Comparison of ENCODE assay signal across 8 mouse cellular contexts in the genomic region with DNA sequence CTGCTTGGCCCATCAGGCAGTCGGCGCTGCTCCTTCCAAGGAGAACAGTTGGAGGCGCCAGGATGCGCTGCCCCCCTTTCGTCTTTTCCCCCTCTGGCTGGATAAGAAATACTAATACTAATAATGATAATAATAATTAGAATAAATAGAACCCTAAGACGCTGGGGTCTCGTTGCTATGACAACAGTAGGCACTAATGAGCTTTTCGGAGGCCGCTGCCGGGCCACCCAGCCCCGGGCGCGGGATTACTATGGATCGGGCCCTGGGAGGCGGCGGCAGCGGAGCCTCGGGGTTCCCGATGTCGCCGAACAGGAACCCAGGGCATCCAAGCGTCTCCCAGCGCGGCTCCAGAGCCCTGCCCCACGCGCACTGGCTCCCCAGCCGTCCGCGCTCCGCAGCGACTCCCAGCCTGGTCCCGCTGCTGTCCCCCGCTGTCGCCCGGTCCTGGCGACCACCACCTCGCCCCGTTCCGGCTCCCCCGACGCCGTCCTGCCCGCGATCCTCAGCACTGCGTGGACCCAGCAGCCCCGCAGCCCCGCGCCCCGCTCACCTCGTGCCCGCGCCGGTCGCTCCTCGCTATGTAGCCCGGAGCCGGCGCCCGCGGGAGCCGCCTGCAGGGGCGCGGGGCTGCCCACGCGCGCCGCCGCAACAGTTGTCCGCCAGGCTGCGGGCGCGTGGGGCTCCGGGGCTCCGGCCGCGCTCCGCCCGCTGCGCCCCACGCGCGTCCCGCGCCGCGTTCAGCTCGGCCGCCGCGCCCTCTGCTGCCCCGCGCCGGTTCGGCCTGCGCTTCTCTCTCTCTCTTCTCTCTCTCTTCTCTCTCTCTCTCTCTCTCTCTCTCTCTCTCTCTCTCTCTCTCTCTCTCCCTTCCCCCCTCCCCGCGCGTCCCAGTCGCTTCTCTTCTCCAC. TPM values are rescaled to one million over a fixed set of nuclear protein-coding genes. Genes with fewer than 3 reads are reported as not detected.
DNase-seq lines count a peak whose midpoint lies in the region; ATAC-seq and TF ChIP-seq lines count a peak whose summit lies in the region.

No protein-coding gene starts in this region.

- H3K4me1 ChIP-seq in heart, embryonic 12.5 days (replicated peaks), result peaks cover 23% of the 10 kb centered on the region
- no peaks in the 10 kb centered on the region for H3K4me1 ChIP-seq in ES-Bruce4 (ENCODE audit: control insufficient read depth, insufficient read depth, low read length)
- H3K4me1 ChIP-seq in forebrain, embryonic 10.5 days, result peaks cover 67% of the 10 kb centered on the region
- peaks cover 15% of the 10 kb centered on the region; the same call in 1 of the 2 replicates for H3K4me1 ChIP-seq in limb, embryonic 11.5 days (ENCODE audit: control insufficient read depth, insufficient read depth, low read length)

- no peak for DNase-seq in heart, postnatal 10 days
- peak; percentile 43 for DNase-seq in forebrain, embryonic 10.5 days (ENCODE audit: extremely low spot score, low spot score)
- DNase-seq in limb, embryonic 11.5 days (ENCODE audit: low spot score), result peak; percentile 52
- DNase-seq in retina, embryonic 14.5 days (ENCODE audit: low spot score), result peak; percentile 66
- no peak for DNase-seq in left cerebral cortex, adult 8-10 months (ENCODE audit: low spot score in 2 of 2)
- no peak for DNase-seq in spleen, postnatal 4 days (ENCODE audit: low spot score in 2 of 2)

- no peaks in the 10 kb centered on the region for H3K36me3 ChIP-seq in heart, embryonic 12.5 days
- no peaks in the 10 kb centered on the region for H3K36me3 ChIP-seq in ES-Bruce4 (ENCODE audit: control insufficient read depth, insufficient read depth, low read length, poor library complexity, severe bottlenecking)
- no peaks in the 10 kb centered on the region for H3K36me3 ChIP-seq in forebrain, embryonic 10.5 days (replicated peaks)
- no peaks in the 10 kb centered on the region for H3K36me3 ChIP-seq in limb, embryonic 11.5 days (ENCODE audit: control insufficient read depth, insufficient read depth, low read length)

- H3K27me3 ChIP-seq in heart, embryonic 12.5 days (replicated peaks), result peaks cover 80% of the 10 kb centered on the region
- H3K27me3 ChIP-seq in ES-Bruce4 (ENCODE audit: control insufficient read depth, insufficient read depth, low read length, poor library complexity, severe bottlenecking), result peaks cover 10% of the 10 kb centered on the region
- peaks cover 100% of the 10 kb centered on the region for H3K27me3 ChIP-seq in forebrain, embryonic 10.5 days (ENCODE audit: poor library complexity, severe bottlenecking)
- H3K27me3 ChIP-seq in limb, embryonic 11.5 days (ENCODE audit: control insufficient read depth, insufficient read depth, low read length), result peaks cover 49% of the 10 kb centered on the region

- H3K27ac ChIP-seq in heart, embryonic 12.5 days (ENCODE audit: poor library complexity, severe bottlenecking), result no peak overlapping the region
- no peak overlapping the region for H3K27ac ChIP-seq in ES-Bruce4 (ENCODE audit: insufficient read depth, low read length)
- H3K27ac ChIP-seq in forebrain, embryonic 10.5 days, result peak overlapping the region; percentile 83
- H3K27ac ChIP-seq in limb, embryonic 11.5 days (replicated peaks; ENCODE audit: low read depth, low read length), result no peak overlapping the region

- 4% methylated on average over 66 of the region's 99 CpGs for WGBS in heart, embryonic 12.5 days
- WGBS in forebrain, embryonic 10.5 days, result under 1% methylated on average over 99 of the region's 99 CpGs
- 1% methylated on average over 82 of the region's 99 CpGs for WGBS in limb, embryonic 11.5 days

- ATAC-seq in heart, embryonic 12.5 days (ENCODE audit: insufficient number of reproducible peaks, low FRiP score), result no peak
- no peak for ATAC-seq in limb, embryonic 11.5 days (ENCODE audit: insufficient number of reproducible peaks, low FRiP score, low TSS enrichment, low read depth)

- H3K9ac ChIP-seq in heart, embryonic 12.5 days, result peak overlapping the region; percentile 71
- peak overlapping the region; percentile 64 for H3K9ac ChIP-seq in ES-Bruce4 (ENCODE audit: low read depth, poor library complexity, severe bottlenecking)
- peak overlapping the region; percentile 52 for H3K9ac ChIP-seq in limb, embryonic 11.5 days (ENCODE audit: low read length)

- no peaks in the 10 kb centered on the region for H3K9me3 ChIP-seq in heart, embryonic 12.5 days (replicated peaks)
- no peaks in the 10 kb centered on the region for H3K9me3 ChIP-seq in ES-Bruce4 (replicated peaks; ENCODE audit: control insufficient read depth, insufficient read depth, low read length, poor library complexity, severe bottlenecking)
- no peaks in the 10 kb centered on the region for H3K9me3 ChIP-seq in forebrain, embryonic 10.5 days
- H3K9me3 ChIP-seq in limb, embryonic 11.5 days (ENCODE audit: control insufficient read depth, low read length), result no peaks in the 10 kb centered on the region

- intact Hi-C loops in heart, postnatal 10 days (cut with DNase I), result no loop called here

- peak overlapping the region; percentile 99 for H3K4me2 ChIP-seq in heart, embryonic 12.5 days
- peak overlapping the region; percentile 98 for H3K4me2 ChIP-seq in limb, embryonic 11.5 days (ENCODE audit: low read depth, severe bottlenecking)

- TF ChIP-seq CTCF in ES-Bruce4 (IDR thresholded peaks at IDR 0.05; ENCODE audit: low read depth, low read length), result no peak

- TF ChIP-seq EP300 in ES-Bruce4 (IDR thresholded peaks at IDR 0.05; ENCODE audit: insufficient read depth, low read depth, low read length), result no peak

- H3K4me3 ChIP-seq in heart, embryonic 12.5 days, result peak overlapping the region; percentile 68
- peak overlapping the region; percentile 60 for H3K4me3 ChIP-seq in ES-Bruce4 (ENCODE audit: low read depth, low read length)
- H3K4me3 ChIP-seq in forebrain, embryonic 10.5 days, result peak overlapping the region; percentile 70
- H3K4me3 ChIP-seq in limb, embryonic 11.5 days (ENCODE audit: low read depth, low read length), result peak overlapping the region; percentile 43

- TF ChIP-seq POLR2A in ES-Bruce4 (IDR thresholded peaks at IDR 0.05; ENCODE audit: insufficient read depth, low read length), result no peak

RNA-seq across cellular contexts. Expression of gene Shisal1, which starts 0.8 kb away (rescaled TPM):
- polyA plus RNA-seq in heart, embryonic 12.5 days (2016; fragmentation: Nextera tagmentation; extraction: Ambion mirVana), result 0.44 and 0.51 TPM in 2 replicates
- 1 to 10 TPM; 2.2 to 2.3 TPM for total RNA-seq in heart, postnatal 10 days (2021)
- polyA plus RNA-seq in ES-Bruce4 (2011; ENCODE audit: insufficient read depth, insufficient read length, low read depth, missing spikeins), result 0.30 and 0.44 TPM in 2 replicates
- polyA plus RNA-seq in forebrain, embryonic 10.5 days (2016; fragmentation: Nextera tagmentation; extraction: Ambion mirVana), result 1.0 TPM in 2 replicates
- 0.36 and 0.50 TPM in 2 replicates for polyA plus RNA-seq in limb, embryonic 11.5 days (2014; fragmentation: Nextera tagmentation; extraction: Ambion mirVana)
- 10 to 100 TPM; 32.4 to 39.4 (median 37.7) TPM for total RNA-seq in left cerebral cortex, adult 8-10 months (2022)

Comparison
In these comparisons a context has a peak if more than half of its experiments do, and no peak if none do; other contexts are left out.
1. DNase-seq: peak in forebrain, embryonic 10.5 days (single experiment), limb, embryonic 11.5 days (single experiment) and retina, embryonic 14.5 days (single experiment); none in heart, postnatal 10 days (0 of 2), left cerebral cortex, adult 8-10 months (0 of 2) and spleen, postnatal 4 days (0 of 2).
2. Peak in every context shown above with its lines, with median percentiles within 50 percentile points of each other: H3K4me3 ChIP-seq and H3K9ac ChIP-seq.